Mouse (Mus musculus): ENCODE results near the gene F2rl3. TPM values are rescaled to one million over a fixed set of nuclear protein-coding genes. Genes with fewer than 3 reads are reported as not detected.

The F2rl3 gene
- 2.6 and 3.3 TPM in 2 replicates for polyA plus RNA-seq (2015; fragmentation: Nextera tagmentation; extraction: Ambion mirVana)

DNA sequence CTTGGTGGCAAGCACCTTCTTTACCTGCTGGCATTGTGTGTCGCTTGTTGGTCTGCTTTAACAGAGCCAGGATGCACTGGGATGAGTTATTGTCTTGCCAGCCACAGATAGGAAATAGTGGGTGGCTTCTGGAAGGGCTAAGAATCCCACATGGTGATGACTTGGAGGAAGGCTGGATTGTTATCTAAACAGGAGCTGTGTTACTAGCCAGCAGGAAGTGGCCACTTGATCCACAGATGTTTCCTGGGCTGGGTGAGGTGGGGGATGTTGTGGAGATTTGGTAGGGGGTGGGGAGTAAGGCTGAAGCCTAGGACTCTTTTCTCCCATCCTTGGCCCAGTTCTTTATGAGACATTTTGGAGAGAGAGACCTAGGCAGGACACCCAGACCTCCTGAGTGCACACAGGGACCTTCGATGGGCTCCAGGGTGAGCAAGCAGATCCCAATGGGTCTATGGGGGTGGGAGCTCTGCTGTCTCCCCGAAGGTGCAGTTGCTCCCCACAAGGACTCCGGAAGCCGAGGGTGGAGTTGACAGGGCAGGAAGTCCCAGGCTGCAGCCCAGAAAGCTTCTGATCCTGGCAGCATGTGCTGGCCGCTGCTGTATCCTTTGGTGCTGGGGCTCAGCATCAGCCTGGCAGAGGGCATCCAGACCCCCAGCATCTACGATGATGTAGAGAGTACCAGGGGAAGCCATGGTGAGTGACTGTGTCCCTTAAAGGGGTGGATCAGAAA is at the start of gene F2rl3:
Gene F2rl3, plus strand, starts transcription at position 559 of the 730 bp plus-strand sequence.
- ATAC-seq = peak; percentile 27; the same call in 1 of the 2 replicates
- Histone ChIP-seq H3K9me3 (ENCODE audit: low read length) (no peaks in the 10 kb centered on the region), H3K36me3 (replicated peaks; ENCODE audit: insufficient read depth, low read length) (peaks cover 13% of the 10 kb centered on the region; the same call in 1 of the 2 replicates), H3K4me2 (ENCODE audit: low read depth, low read length) (no peak within 1 kb of the TSS), H3K4me1 (ENCODE audit: insufficient read depth) (no peaks in the 10 kb centered on the region), H3K27ac (ENCODE audit: low read depth) (no peak within 1 kb of the TSS), H3K9ac (replicated peaks) (no peak within 1 kb of the TSS), H3K4me3 (ENCODE audit: low read depth, low read length) (no peak within 1 kb of the TSS), H3K27me3 (ENCODE audit: insufficient read depth, low read length) (no peaks in the 10 kb centered on the region)
- TF ChIP-seq EP300 (IDR thresholded peaks at IDR 0.05; ENCODE audit: low read depth) (no peak), CTCF (IDR thresholded peaks at IDR 0.05; ENCODE audit: low read depth) (no peak)
- 23% methylated on average over 7 of the region's 7 CpGs for WGBS (ENCODE audit: insufficient replicate concordance)
- DNase-seq = peak; percentile 14

DNA sequence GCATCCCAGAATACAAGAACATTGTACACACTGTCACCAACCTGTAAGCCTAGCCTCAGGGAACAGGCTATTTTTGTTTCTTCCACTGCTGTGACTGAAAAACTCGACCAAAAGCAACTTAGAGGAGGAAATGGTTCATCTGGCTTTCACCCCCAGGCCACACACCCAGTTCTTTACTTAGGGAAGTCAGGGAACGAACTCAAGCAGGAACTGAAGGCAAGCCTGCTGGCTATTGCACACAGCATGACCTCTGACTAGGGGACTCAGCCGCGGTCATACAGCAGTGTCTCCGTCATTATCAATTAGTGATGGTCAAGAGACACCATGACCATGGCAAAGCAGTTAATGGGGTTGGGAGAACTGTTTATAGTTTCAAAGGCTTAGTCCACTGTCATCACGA is 49.1 kb upstream of the F2rl3 start:
- Histone ChIP-seq H3K36me3 (replicated peaks; ENCODE audit: insufficient read depth, low read length) (no peaks in the 10 kb centered on the region), H3K27me3 (ENCODE audit: insufficient read depth, low read length) (no peaks in the 10 kb centered on the region), H3K4me1 (ENCODE audit: insufficient read depth) (0 out of 2 replicates have a peak, but pooled peaks cover 3% of the 10 kb centered on the region), H3K27ac (ENCODE audit: low read depth) (no peak overlapping the region), H3K4me3 (ENCODE audit: low read depth, low read length) (no peak overlapping the region), H3K9ac (replicated peaks) (no peak overlapping the region), H3K4me2 (ENCODE audit: low read depth, low read length) (no peak overlapping the region), H3K9me3 (ENCODE audit: low read length) (no peaks in the 10 kb centered on the region)
- no peak for DNase-seq
- TF ChIP-seq CTCF (IDR thresholded peaks at IDR 0.05; ENCODE audit: low read depth) = no peak
- TF ChIP-seq EP300 (IDR thresholded peaks at IDR 0.05; ENCODE audit: low read depth) = no peak
- no peak for ATAC-seq
- 46% methylated on average over 6 of the region's 6 CpGs for WGBS (ENCODE audit: insufficient replicate concordance)

DNA sequence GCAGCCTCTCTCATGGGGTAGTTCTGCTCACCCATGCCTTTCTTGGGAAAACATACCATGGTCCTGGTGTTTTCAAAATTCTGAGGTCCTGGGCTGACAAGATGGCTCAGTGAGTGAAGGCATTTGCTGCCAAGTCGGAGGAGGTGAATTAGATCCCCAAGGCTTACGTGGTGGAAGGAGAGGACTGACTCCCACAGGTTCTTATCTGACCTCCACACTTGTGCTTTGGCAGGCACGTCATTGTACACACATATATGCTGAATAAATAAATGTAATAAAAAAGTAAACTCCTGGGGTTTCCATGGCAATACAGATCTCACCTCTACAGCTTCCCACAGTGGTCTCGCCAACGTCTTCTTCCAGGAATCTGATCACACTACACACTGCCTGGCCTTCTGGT is 45.1 kb upstream of the F2rl3 start:
- TF ChIP-seq EP300 (IDR thresholded peaks at IDR 0.05; ENCODE audit: low read depth) = no peak
- TF ChIP-seq CTCF (IDR thresholded peaks at IDR 0.05; ENCODE audit: low read depth) = no peak
- no peaks in the 10 kb centered on the region for H3K9me3 ChIP-seq (ENCODE audit: low read length)
- no peak for DNase-seq
- no peak overlapping the region for H3K9ac ChIP-seq (replicated peaks)
- peak; percentile 40; the same call in 1 of the 2 replicates for ATAC-seq
- H3K4me2 ChIP-seq (ENCODE audit: low read depth, low read length) = no peak overlapping the region
- 0 out of 2 replicates have a peak, but pooled peaks cover 3% of the 10 kb centered on the region for H3K4me1 ChIP-seq (ENCODE audit: insufficient read depth)
- H3K27me3 ChIP-seq (ENCODE audit: insufficient read depth, low read length) = no peaks in the 10 kb centered on the region
- H3K27ac ChIP-seq (ENCODE audit: low read depth) = no peak overlapping the region
- no peaks in the 10 kb centered on the region for H3K36me3 ChIP-seq (replicated peaks; ENCODE audit: insufficient read depth, low read length)
- H3K4me3 ChIP-seq (ENCODE audit: low read depth, low read length) = no peak overlapping the region
- WGBS (ENCODE audit: insufficient replicate concordance) = 53% methylated on average over 5 of the region's 5 CpGs

DNA sequence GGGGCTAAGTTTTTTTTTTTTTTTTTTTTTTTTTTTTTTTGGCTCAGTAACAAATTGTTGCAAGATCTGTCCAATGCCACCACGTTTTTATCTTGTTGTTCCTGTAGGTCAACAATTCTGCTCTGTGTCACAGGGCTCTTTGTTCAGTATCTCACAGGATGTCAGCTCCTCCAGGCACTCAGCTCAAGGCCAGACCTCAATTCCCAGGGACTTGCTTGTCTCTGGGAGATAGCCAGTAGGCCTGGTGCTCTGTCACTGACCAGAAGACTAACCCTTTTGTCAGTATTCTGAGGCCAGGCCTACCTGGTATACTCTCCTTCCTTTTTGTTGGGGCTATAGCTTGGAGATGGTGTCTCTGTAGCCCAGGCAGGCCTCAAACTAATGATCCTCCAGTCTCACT is 41.1 kb upstream of the F2rl3 start:
- H3K27me3 ChIP-seq (ENCODE audit: insufficient read depth, low read length) = no peaks in the 10 kb centered on the region
- H3K4me3 ChIP-seq (ENCODE audit: low read depth, low read length) = no peak overlapping the region
- peaks cover 11% of the 10 kb centered on the region for H3K4me1 ChIP-seq (ENCODE audit: insufficient read depth)
- H3K27ac ChIP-seq (ENCODE audit: low read depth) = no peak overlapping the region
- ATAC-seq (no peak), DNase-seq (no peak)
- TF ChIP-seq CTCF (IDR thresholded peaks at IDR 0.05; ENCODE audit: low read depth) (no peak), EP300 (IDR thresholded peaks at IDR 0.05; ENCODE audit: low read depth) (no peak)
- H3K9ac ChIP-seq (replicated peaks) = no peak overlapping the region
- peaks cover 6% of the 10 kb centered on the region for H3K36me3 ChIP-seq (replicated peaks; ENCODE audit: insufficient read depth, low read length)
- no peak overlapping the region for H3K4me2 ChIP-seq (ENCODE audit: low read depth, low read length)
- no peaks in the 10 kb centered on the region for H3K9me3 ChIP-seq (ENCODE audit: low read length)
- 26% methylated on average over 1 of the region's 1 CpGs for WGBS (ENCODE audit: insufficient replicate concordance)

DNA sequence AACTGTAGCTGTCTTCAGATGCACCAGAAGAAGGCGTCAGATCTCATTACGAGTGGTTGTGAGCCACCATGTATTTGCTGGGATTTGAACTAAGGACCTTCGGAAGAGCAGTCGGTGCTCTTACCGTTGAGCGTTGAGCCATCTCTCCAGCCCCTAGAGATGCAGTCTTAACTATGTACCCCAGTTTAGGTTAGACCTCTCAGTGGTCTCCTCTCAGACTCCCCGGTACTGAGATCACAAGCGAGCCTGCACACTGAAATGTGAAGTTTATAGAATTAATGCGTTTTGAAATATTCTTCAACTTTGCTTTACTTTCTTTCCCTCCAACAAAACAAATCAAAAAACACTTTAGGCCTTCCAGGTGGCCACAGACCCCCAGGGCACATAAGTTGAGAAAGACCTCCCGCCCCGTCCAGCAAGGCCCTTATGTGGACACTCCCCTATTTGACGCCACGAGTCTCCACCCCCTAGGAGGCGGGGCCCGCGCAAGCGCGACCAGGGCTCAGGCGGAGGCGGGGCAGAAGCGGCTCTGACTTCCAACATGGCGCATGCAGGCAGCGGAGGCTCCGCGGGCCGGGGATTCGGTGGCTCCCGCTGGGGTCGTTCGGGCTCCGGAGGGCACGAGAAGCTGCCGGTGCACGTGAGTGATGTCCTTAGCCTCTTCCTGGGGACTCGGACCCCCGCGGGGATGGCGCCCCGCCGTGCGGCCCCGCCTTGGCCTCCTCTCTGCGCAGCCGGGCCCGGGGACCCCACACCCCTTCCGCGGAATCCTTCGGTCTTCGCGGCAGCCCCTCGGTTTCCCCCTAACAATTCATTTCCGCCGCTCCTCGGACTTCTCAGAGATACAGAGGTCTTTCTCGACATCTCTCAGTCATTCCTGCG is 38.7 kb upstream of the F2rl3 start, which contains the start of gene Sin3b:
Gene Sin3b, plus strand, starts transcription at position 517 of the 882 bp plus-strand sequence.
- Histone ChIP-seq H3K36me3 (replicated peaks; ENCODE audit: insufficient read depth, low read length) (peaks cover 22% of the 10 kb centered on the region), H3K27me3 (ENCODE audit: insufficient read depth, low read length) (no peaks in the 10 kb centered on the region), H3K27ac (ENCODE audit: low read depth) (0 out of 2 replicates have a peak within 1 kb of the TSS, but pooled peaks have one; percentile 23), H3K4me1 (ENCODE audit: insufficient read depth) (peaks cover 8% of the 10 kb centered on the region), H3K4me3 (ENCODE audit: low read depth, low read length) (peak within 1 kb of the TSS; percentile 88), H3K9ac (replicated peaks) (peak within 1 kb of the TSS; percentile 91), H3K4me2 (ENCODE audit: low read depth, low read length) (peak within 1 kb of the TSS; percentile 96), H3K9me3 (ENCODE audit: low read length) (no peaks in the 10 kb centered on the region)
- TF ChIP-seq CTCF (IDR thresholded peaks at IDR 0.05; ENCODE audit: low read depth) (no peak), EP300 (IDR thresholded peaks at IDR 0.05; ENCODE audit: low read depth) (no peak)
- peak; percentile 97 for DNase-seq
- WGBS (ENCODE audit: insufficient replicate concordance) = 13% methylated on average over 56 of the region's 56 CpGs
- peak; percentile 99 for ATAC-seq

DNA sequence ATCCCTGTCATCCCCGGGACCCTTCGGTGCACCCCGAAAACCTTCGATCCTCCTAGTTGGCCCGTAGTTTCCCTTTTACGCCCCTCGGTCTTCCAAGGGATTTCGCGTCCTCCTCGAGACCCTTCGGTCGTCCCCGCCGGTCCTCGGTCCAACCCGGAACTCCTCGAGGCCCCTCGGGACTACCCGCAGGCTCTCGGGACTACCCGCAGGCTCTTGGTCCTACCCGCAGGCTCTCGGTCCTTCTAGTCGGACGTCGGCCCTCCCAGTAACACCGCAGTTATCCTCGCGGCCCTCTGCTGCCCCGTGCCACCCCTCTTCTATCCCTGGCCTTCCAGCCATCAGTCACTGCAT is 38.1 kb upstream of the F2rl3 start:
- ATAC-seq = peak; percentile 38
- H3K9me3 ChIP-seq (ENCODE audit: low read length) = no peaks in the 10 kb centered on the region
- peak overlapping the region; percentile 91 for H3K9ac ChIP-seq (replicated peaks)
- H3K27ac ChIP-seq (ENCODE audit: low read depth) = 0 out of 2 replicates have a peak overlapping the region, but pooled peaks have one; percentile 23
- under 1% methylated on average over 30 of the region's 30 CpGs for WGBS (ENCODE audit: insufficient replicate concordance)
- H3K4me3 ChIP-seq (ENCODE audit: low read depth, low read length) = peak overlapping the region; percentile 88
- no peak for TF ChIP-seq EP300 (IDR thresholded peaks at IDR 0.05; ENCODE audit: low read depth)
- no peak for TF ChIP-seq CTCF (IDR thresholded peaks at IDR 0.05; ENCODE audit: low read depth)
- peak; percentile 43 for DNase-seq
- peaks cover 8% of the 10 kb centered on the region for H3K4me1 ChIP-seq (ENCODE audit: insufficient read depth)
- H3K4me2 ChIP-seq (ENCODE audit: low read depth, low read length) = peak overlapping the region; percentile 96
- peaks cover 25% of the 10 kb centered on the region for H3K36me3 ChIP-seq (replicated peaks; ENCODE audit: insufficient read depth, low read length)
- no peaks in the 10 kb centered on the region for H3K27me3 ChIP-seq (ENCODE audit: insufficient read depth, low read length)

Data from liver, postnatal 0 days (tissue).